Mouse (Mus musculus): Measurements from ENCODE around the gene Uba1y. TPM values are rescaled to one million over a fixed set of nuclear protein-coding genes. Genes with fewer than 3 reads are reported as not detected.
"Not testable (repeated sequence)": the region's sequence is repeated elsewhere in the genome, so short reads cannot be mapped to it uniquely, and the experiment has no call there.

The Uba1y gene
- 0.10 TPM in 1 of 2 replicates, not detected in the other for polyA plus RNA-seq (2014; fragmentation: Nextera tagmentation; extraction: Ambion mirVana)

GRCm38 (mm10) chrY:818396-818795 is at the start of gene Uba1y:
Gene Uba1y (plus strand): TSS chrY:818649.
- ATAC-seq (ENCODE audit: insufficient number of reproducible peaks, insufficient read depth, low FRiP score, low read depth): no peak
- Histone ChIP-seq H3K4me2 (replicated peaks; ENCODE audit: low read depth, low read length) (no peak within 1 kb of the TSS), H3K4me1 (ENCODE audit: control insufficient read depth, insufficient read depth, low read length) (no peaks in the 10 kb centered on the region), H3K9me3 (ENCODE audit: control insufficient read depth, low read depth, low read length) (no peaks in the 10 kb centered on the region), H3K27ac (ENCODE audit: low read length) (no peak within 1 kb of the TSS), H3K36me3 (ENCODE audit: control insufficient read depth, insufficient read depth, low read length) (no peaks in the 10 kb centered on the region), H3K27me3 (ENCODE audit: control insufficient read depth, insufficient read depth, low read length) (no peaks in the 10 kb centered on the region), H3K4me3 (ENCODE audit: low read depth, low read length) (no peak within 1 kb of the TSS), H3K9ac (replicated peaks; ENCODE audit: low read depth, low read length) (no peak within 1 kb of the TSS)
- WGBS: 91% methylated on average over 8 of the region's 15 CpGs

- not testable (repeated sequence) for H3K4me1 ChIP-seq (ENCODE audit: control insufficient read depth, insufficient read depth, low read length); H3K27ac ChIP-seq (ENCODE audit: low read length); H3K4me2 ChIP-seq (replicated peaks; ENCODE audit: low read depth, low read length); ATAC-seq (ENCODE audit: insufficient number of reproducible peaks, insufficient read depth, low FRiP score, low read depth); H3K27me3 ChIP-seq (ENCODE audit: control insufficient read depth, insufficient read depth, low read length); H3K9ac ChIP-seq (replicated peaks; ENCODE audit: low read depth, low read length); H3K9me3 ChIP-seq (ENCODE audit: control insufficient read depth, low read depth, low read length); H3K36me3 ChIP-seq (ENCODE audit: control insufficient read depth, insufficient read depth, low read length); H3K4me3 ChIP-seq (ENCODE audit: low read depth, low read length)
- no CpG with 5 or more reads among the region's 11 CpGs for WGBS
Observed at GRCm38 (mm10) chrY:797309-797708, 21.1 kb upstream of the Uba1y start, which contains the start of gene Zfy1. Gene Zfy1 (minus strand): TSS chrY:797409.

- peak overlapping the region; percentile 12 for H3K4me3 ChIP-seq (ENCODE audit: low read depth, low read length)
- no peaks in the 10 kb centered on the region for H3K36me3 ChIP-seq (ENCODE audit: control insufficient read depth, insufficient read depth, low read length)
- H3K4me1 ChIP-seq (ENCODE audit: control insufficient read depth, insufficient read depth, low read length): no peaks in the 10 kb centered on the region
- peak; percentile 83; the same call in 1 of the 2 replicates for ATAC-seq (ENCODE audit: insufficient number of reproducible peaks, insufficient read depth, low FRiP score, low read depth)
- H3K9me3 ChIP-seq (ENCODE audit: control insufficient read depth, low read depth, low read length): no peaks in the 10 kb centered on the region
- H3K9ac ChIP-seq (replicated peaks; ENCODE audit: low read depth, low read length): no peak overlapping the region
- no peaks in the 10 kb centered on the region for H3K27me3 ChIP-seq (ENCODE audit: control insufficient read depth, insufficient read depth, low read length)
- H3K4me2 ChIP-seq (replicated peaks; ENCODE audit: low read depth, low read length): peak overlapping the region; percentile 27
- no peak overlapping the region for H3K27ac ChIP-seq (ENCODE audit: low read length)
- WGBS: 2% methylated on average over 10 of the region's 15 CpGs
Observed at GRCm38 (mm10) chrY:808991-809661, 9.3 kb upstream of the Uba1y start.

GRCm38 (mm10) chrY:872404-872803 is 54.0 kb downstream of the Uba1y start:
- Histone ChIP-seq H3K4me3 (ENCODE audit: low read depth, low read length) (no peak overlapping the region), H3K36me3 (ENCODE audit: control insufficient read depth, insufficient read depth, low read length) (no peaks in the 10 kb centered on the region), H3K4me2 (replicated peaks; ENCODE audit: low read depth, low read length) (no peak overlapping the region), H3K27ac (ENCODE audit: low read length) (no peak overlapping the region), H3K27me3 (ENCODE audit: control insufficient read depth, insufficient read depth, low read length) (no peaks in the 10 kb centered on the region), H3K9ac (replicated peaks; ENCODE audit: low read depth, low read length) (no peak overlapping the region), H3K9me3 (ENCODE audit: control insufficient read depth, low read depth, low read length) (no peaks in the 10 kb centered on the region), H3K4me1 (ENCODE audit: control insufficient read depth, insufficient read depth, low read length) (no peaks in the 10 kb centered on the region)
- no peak for ATAC-seq (ENCODE audit: insufficient number of reproducible peaks, insufficient read depth, low FRiP score, low read depth)

- Histone ChIP-seq H3K9ac (replicated peaks; ENCODE audit: low read depth, low read length) (no peak overlapping the region), H3K27me3 (ENCODE audit: control insufficient read depth, insufficient read depth, low read length) (no peaks in the 10 kb centered on the region), H3K36me3 (ENCODE audit: control insufficient read depth, insufficient read depth, low read length) (no peaks in the 10 kb centered on the region), H3K4me2 (replicated peaks; ENCODE audit: low read depth, low read length) (no peak overlapping the region), H3K27ac (ENCODE audit: low read length) (no peak overlapping the region), H3K4me1 (ENCODE audit: control insufficient read depth, insufficient read depth, low read length) (no peaks in the 10 kb centered on the region), H3K9me3 (ENCODE audit: control insufficient read depth, low read depth, low read length) (no peaks in the 10 kb centered on the region), H3K4me3 (ENCODE audit: low read depth, low read length) (no peak overlapping the region)
- no peak for ATAC-seq (ENCODE audit: insufficient number of reproducible peaks, insufficient read depth, low FRiP score, low read depth)
- 31% methylated on average over 7 of the region's 18 CpGs for WGBS
Observed at GRCm38 (mm10) chrY:872855-873549, 54.6 kb downstream of the Uba1y start.

Other genes starting within 250 kb of the Uba1y start
- gene Zfy1, start 21.2 kb upstream of the Uba1y start, polyA plus RNA-seq (2014; fragmentation: Nextera tagmentation; extraction: Ambion mirVana): not detected in 2 replicates
- 33.4 TPM in 1 of 2 replicates, not detected in the other for gene Kdm5d, start 79.1 kb downstream of the Uba1y start, polyA plus RNA-seq (2014; fragmentation: Nextera tagmentation; extraction: Ambion mirVana)
- 82.7 TPM in 1 of 2 replicates, not detected in the other for gene Eif2s3y, start 191.9 kb downstream of the Uba1y start, polyA plus RNA-seq (2014; fragmentation: Nextera tagmentation; extraction: Ambion mirVana)